Mouse (Mus musculus) stomach, postnatal 0 days (tissue): ENCODE results near the gene Fau. TPM values are rescaled to one million over a fixed set of nuclear protein-coding genes. Genes with fewer than 3 reads are reported as not detected.

Source experiments
- ATAC-seq: fragments of 200-750 bp; cut with Nextera tagmentation; 2 replicates; pipeline ENCODE4 v1.8.0; 2017; ENCODE audit not compliant: low FRiP score, low TSS enrichment
- DNase-seq: peaks from one replicate; pipeline ENCODE4 v3.0.0-alpha.2; 2016; ENCODE audit warnings: low spot score
- H3K27ac ChIP-seq: fragments of 300-500 bp; sonication (generic); replicated peaks from 2 replicates; pipeline ENCODE4 v1.5.1; 2014; ENCODE audit warnings: mild to moderate bottlenecking, control low read depth
- H3K27me3 ChIP-seq: fragments of 300-500 bp; sonication (generic); 2 replicates; pipeline ENCODE4 v1.6.1; 2014; ENCODE audit warnings: low read length; ENCODE audit not compliant: control insufficient read depth, insufficient read depth
- H3K36me3 ChIP-seq: fragments of 300-500 bp; sonication (generic); 2 replicates; pipeline ENCODE4 v1.6.1; 2014; ENCODE audit warnings: low read length, mixed read lengths; ENCODE audit not compliant: control insufficient read depth, insufficient read depth
- H3K4me1 ChIP-seq: fragments of 300-500 bp; sonication (generic); replicated peaks from 2 replicates; pipeline ENCODE4 v1.6.1; 2014; ENCODE audit warnings: antibody characterized with exemption; ENCODE audit not compliant: control insufficient read depth, insufficient read depth
- H3K4me2 ChIP-seq: fragments of 300-500 bp; sonication (generic); replicated peaks from 2 replicates; pipeline ENCODE4 v1.6.1; 2014; ENCODE audit warnings: low read depth, mild to moderate bottlenecking, control low read depth, moderate library complexity
- H3K4me3 ChIP-seq: fragments of 300-500 bp; sonication (generic); 2 replicates; pipeline ENCODE4 v1.5.1; 2014; ENCODE audit warnings: low read depth, low read length, control low read depth
- H3K9ac ChIP-seq: fragments of 300-500 bp; sonication (generic); 2 replicates; pipeline ENCODE4 v1.6.1; 2014; ENCODE audit warnings: mild to moderate bottlenecking, low read length, control low read depth, mixed read lengths
- H3K9me3 ChIP-seq: fragments of 300-500 bp; sonication (generic); 2 replicates; pipeline ENCODE4 v1.6.1; 2016; ENCODE audit warnings: low read length; ENCODE audit not compliant: control insufficient read depth
- CTCF ChIP-seq: IDR thresholded peaks from 2 replicates; pipeline ENCODE4 v1.5.1; 2016; ENCODE audit warnings: antibody characterized with exemption, low read depth, mild to moderate bottlenecking, moderate library complexity
- EP300 ChIP-seq: optimal IDR thresholded peaks from 2 replicates; pipeline ENCODE3; 2016; ENCODE audit warnings: antibody characterized with exemption
- WGBS: fragments of 180-500 bp; shearing (Covaris S2); extraction: QIAGEN DNeasy Blood & Tissue Kit; methylation state at CpG from one replicate; pipeline ENCODE4 v1.1.7; 2014; 5-methylcytosine and 5-hydroxymethylcytosine counted together
- microRNA-seq: library from miRNA; unstranded; fragments of <30 nt; microRNA quantifications from one replicate; pipeline ENCODE4, GENCODE M21; 2016
- polyA plus RNA-seq: library from polyadenylated mRNA; unstranded; fragments of >200 nt; fragmentation: Nextera tagmentation; extraction: Ambion mirVana; gene quantifications from 2 replicates; pipeline ENCODE4 v1.2.1, GENCODE M21; 2015

Fau gene
- polyA plus RNA-seq, 1 experiment from 2014 or later: 857 TPM

GRCm38 (mm10) chr19:6102169-6102853 is 44.7 kb downstream of the Fau start:
- Histone ChIP-seq H3K4me1 (no peaks in the 10 kb centered on the region), H3K27me3 (no peaks in the 10 kb centered on the region), H3K36me3 (no peaks in the 10 kb centered on the region), H3K27ac (no peak overlapping the region), H3K4me2 (no peak overlapping the region), H3K4me3 (no peak overlapping the region), H3K9ac (no peak overlapping the region), H3K9me3 (no peaks in the 10 kb centered on the region)
- ATAC-seq (peak; percentile 76), DNase-seq (peak; percentile 47)
- 66% methylated on average over 6 of the region's 6 CpGs for WGBS
- TF ChIP-seq EP300 (no peak), CTCF (no peak)

- ATAC-seq: no peak
Measured at GRCm38 (mm10) chr19:6104476-6104875, 46.8 kb downstream of the Fau start.

GRCm38 (mm10) chr19:6105586-6105985 is 47.9 kb downstream of the Fau start, which contains the start of gene Naaladl1:
Gene Naaladl1, plus strand, starts transcription at chr19:6105782.
- H3K27me3 ChIP-seq: no peaks in the 10 kb centered on the region
- no peak within 1 kb of the TSS for H3K4me3 ChIP-seq
- no peaks in the 10 kb centered on the region for H3K36me3 ChIP-seq
- no peak within 1 kb of the TSS for H3K4me2 ChIP-seq
- ATAC-seq (no peak), DNase-seq (no peak)
- TF ChIP-seq CTCF: no peak
- no peak for TF ChIP-seq EP300
- H3K27ac ChIP-seq: no peak within 1 kb of the TSS
- WGBS: 75% methylated on average over 7 of the region's 7 CpGs
- no peaks in the 10 kb centered on the region for H3K4me1 ChIP-seq
- no peaks in the 10 kb centered on the region for H3K9me3 ChIP-seq
- H3K9ac ChIP-seq: peak within 1 kb of the TSS; percentile 3; the same call in 1 of the 2 replicates

More at GRCm38 (mm10) chr19:6104476-6104875, 46.8 kb downstream of the Fau start:
- TF ChIP-seq EP300: no peak
- TF ChIP-seq CTCF: no peak
- DNase-seq: no peak
- Histone ChIP-seq H3K4me3 (no peak overlapping the region), H3K27ac (no peak overlapping the region), H3K4me1 (no peaks in the 10 kb centered on the region), H3K36me3 (no peaks in the 10 kb centered on the region), H3K9ac (peak overlapping the region; percentile 3; the same call in 1 of the 2 replicates), H3K27me3 (no peaks in the 10 kb centered on the region), H3K9me3 (no peaks in the 10 kb centered on the region), H3K4me2 (no peak overlapping the region)
- WGBS: 65% methylated on average over 4 of the region's 4 CpGs

Small RNA genes lying within 50 kb of the gene (microRNA-seq; reads per million reads assigned to microRNA genes)
- 1.9 reads per million for gene Mir6988

Other genes starting within 250 kb of the Fau start
- 13.8 and 18.8 TPM in 2 replicates for gene Frmd8, start 182.6 kb upstream of the Fau start, polyA plus RNA-seq
- 2.9 and 3.2 TPM in 2 replicates for gene Slc25a45, start 180.0 kb upstream of the Fau start, polyA plus RNA-seq
- 0.77 and 1.0 TPM in 2 replicates for gene Tigd3, start 163.7 kb upstream of the Fau start, polyA plus RNA-seq
- gene Dpf2, start 144.8 kb upstream of the Fau start, polyA plus RNA-seq: 47.0 and 54.9 TPM in 2 replicates
- 7.9 and 8.1 TPM in 2 replicates for gene Cdc42ep2, start 133.0 kb upstream of the Fau start, polyA plus RNA-seq
- gene Pola2, start 93.6 kb upstream of the Fau start, polyA plus RNA-seq: 20.4 and 21.2 TPM in 2 replicates
- not detected in 2 replicates for gene Slc22a20, start 71.7 kb upstream of the Fau start, polyA plus RNA-seq
- 21.2 and 21.4 TPM in 2 replicates for gene Capn1, start 41.9 kb upstream of the Fau start, polyA plus RNA-seq
- gene Syvn1, start 11.3 kb upstream of the Fau start, polyA plus RNA-seq: 18.5 and 21.1 TPM in 2 replicates
- 35.0 and 36.6 TPM in 2 replicates for gene Mrpl49, start 59 bp upstream of the Fau start, polyA plus RNA-seq
- gene Znhit2, start 3.3 kb downstream of the Fau start, polyA plus RNA-seq: 31.8 and 33.2 TPM in 2 replicates
- gene Tm7sf2, start 10.5 kb downstream of the Fau start, polyA plus RNA-seq: 17.9 and 19.7 TPM in 2 replicates
- 43.2 and 48.9 TPM in 2 replicates for gene Vps51, start 19.4 kb downstream of the Fau start, polyA plus RNA-seq
- gene Tmem262, start 22.2 kb downstream of the Fau start, polyA plus RNA-seq: not detected in 2 replicates
- gene Gm28374, start 24.4 kb downstream of the Fau start, polyA plus RNA-seq: 0.52 and 1.0 TPM in 2 replicates
- gene Zfpl1, start 27.1 kb downstream of the Fau start, polyA plus RNA-seq: 58.4 and 62.5 TPM in 2 replicates
- gene Cdca5, start 27.1 kb downstream of the Fau start, polyA plus RNA-seq: 7.9 and 8.1 TPM in 2 replicates
- gene AC131692.1, start 36.6 kb downstream of the Fau start, polyA plus RNA-seq: not detected in 2 replicates
- 0.05 and 0.07 TPM in 2 replicates for gene Naaladl1, start 47.9 kb downstream of the Fau start, polyA plus RNA-seq
- gene Sac3d1, start 60.8 kb downstream of the Fau start, polyA plus RNA-seq: 26.8 and 29.4 TPM in 2 replicates
- 24.7 and 25.0 TPM in 2 replicates for gene Snx15, start 70.5 kb downstream of the Fau start, polyA plus RNA-seq
- 0.49 and 0.52 TPM in 2 replicates for gene Batf2, start 83.1 kb downstream of the Fau start, polyA plus RNA-seq
- 74.0 and 77.2 TPM in 2 replicates for gene Arl2, start 83.7 kb downstream of the Fau start, polyA plus RNA-seq
- 0.11 TPM in 1 of 2 replicates, not detected in the other for gene Majin, start 126.5 kb downstream of the Fau start, polyA plus RNA-seq
- 0.17 and 0.46 TPM in 2 replicates for gene Gpha2, start 168.5 kb downstream of the Fau start, polyA plus RNA-seq
- gene Ppp2r5b, start 178.0 kb downstream of the Fau start, polyA plus RNA-seq: 14.7 and 15.0 TPM in 2 replicates
- gene Atg2a, start 183.8 kb downstream of the Fau start, polyA plus RNA-seq: 4.8 and 6.0 TPM in 2 replicates
- 62.0 and 63.8 TPM in 2 replicates for gene Ehd1, start 218.9 kb downstream of the Fau start, polyA plus RNA-seq
- 1.3 and 1.9 TPM in 2 replicates for gene Cdc42bpg, start 248.6 kb downstream of the Fau start, polyA plus RNA-seq